Mouse (Mus musculus): ENCODE results near the gene Kirrel.
"Not testable (repeated sequence)": the region's sequence is repeated elsewhere in the genome, so short reads cannot be mapped to it uniquely, and the experiment has no call there.

The Kirrel gene

DNA sequence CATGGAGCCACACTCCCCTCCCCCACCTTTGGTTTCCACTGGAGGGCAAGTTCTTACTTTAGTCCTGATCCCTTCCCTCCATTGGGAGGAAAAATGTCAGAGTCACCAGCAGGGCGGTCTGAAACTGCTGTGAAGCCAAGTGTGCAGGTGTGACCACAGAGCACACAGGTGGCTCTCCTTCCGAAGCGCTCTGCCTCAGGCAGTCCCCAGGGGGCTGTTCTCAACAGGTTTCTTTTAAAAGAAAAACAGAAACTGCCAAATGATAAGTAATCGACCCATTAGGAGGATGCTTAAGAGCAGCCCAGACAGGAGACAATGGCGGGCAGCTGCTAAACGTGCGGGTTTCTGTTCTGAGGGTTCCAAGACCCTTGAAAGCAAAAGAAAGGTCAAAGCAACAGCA lies 37.8 kb downstream of the Kirrel start:
- peak; percentile 65 for DNase-seq (ENCODE audit: low read depth, low spot score)

DNA sequence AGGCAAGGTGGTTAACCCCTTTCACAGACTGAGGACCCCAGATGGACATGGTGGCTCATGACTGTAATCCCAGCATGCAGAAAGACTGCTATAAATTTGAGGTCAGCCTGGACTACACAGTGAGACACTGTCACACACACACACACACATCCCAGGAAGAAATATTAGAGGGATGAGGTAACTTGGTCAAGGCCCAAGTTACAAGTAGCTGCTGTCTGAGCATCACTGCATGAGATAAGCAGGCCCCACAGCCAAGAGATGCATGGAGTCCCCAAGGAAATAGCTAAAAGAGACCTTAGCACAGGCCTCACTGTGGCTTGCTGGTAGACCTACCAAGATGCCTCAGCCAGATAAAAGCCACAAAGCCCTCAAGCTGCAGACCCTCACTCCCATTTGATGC lies 39.6 kb downstream of the Kirrel start:
- DNase-seq (ENCODE audit: low read depth, low spot score) = no peak

DNA sequence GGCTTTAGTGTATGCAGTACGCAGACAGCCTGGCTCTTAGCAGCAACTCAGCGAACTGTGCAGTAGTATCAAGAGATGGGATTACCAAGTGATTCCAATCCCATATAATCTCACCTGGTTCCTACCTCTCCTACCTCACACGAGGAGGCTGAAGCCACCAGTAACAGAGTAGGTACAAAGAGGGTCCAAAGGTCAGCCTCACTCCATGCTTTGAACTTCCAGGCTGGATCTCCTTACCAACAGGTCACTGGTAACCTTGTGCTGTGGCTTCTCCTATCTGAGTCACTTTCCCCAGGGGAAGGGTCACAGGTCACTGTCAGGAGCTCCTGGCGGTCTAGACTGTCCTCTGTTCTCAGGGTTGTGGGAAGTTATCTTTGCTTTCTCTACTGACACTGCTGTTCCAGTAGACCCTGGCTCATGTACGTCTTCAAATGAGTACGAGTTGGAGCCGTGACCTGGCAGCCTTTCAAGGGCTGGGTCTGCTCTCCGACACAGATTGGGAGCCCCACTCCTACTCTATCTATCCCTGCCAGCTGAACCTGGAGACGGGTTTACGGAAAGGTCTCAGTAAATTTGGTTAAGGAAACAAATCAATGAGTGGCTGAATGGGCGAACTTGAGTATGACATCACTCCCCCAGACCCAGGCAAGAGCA lies 42.7 kb downstream of the Kirrel start:
- no peak for DNase-seq (ENCODE audit: low read depth, low spot score)

DNA sequence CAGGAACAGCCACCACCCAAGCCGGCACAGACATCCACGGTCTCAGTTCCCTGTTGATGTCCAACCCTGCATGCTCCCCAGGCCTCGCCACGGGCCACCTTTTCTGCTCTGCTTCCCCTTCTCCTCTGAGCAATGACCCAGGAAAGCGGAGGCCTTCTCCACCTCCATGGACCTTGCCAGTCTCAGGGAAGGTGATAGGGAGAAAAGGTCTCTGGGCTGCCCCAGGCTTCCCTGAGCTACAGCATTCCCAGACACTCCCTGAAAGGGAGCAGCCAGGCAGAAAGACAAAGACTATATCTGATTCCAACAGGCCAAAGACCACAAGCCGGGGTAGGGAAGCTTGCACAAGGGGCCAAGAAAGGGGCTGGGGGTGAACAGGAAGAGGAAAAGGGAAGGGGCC lies 43.6 kb downstream of the Kirrel start:
- DNase-seq (ENCODE audit: low read depth, low spot score) = no peak

DNA sequence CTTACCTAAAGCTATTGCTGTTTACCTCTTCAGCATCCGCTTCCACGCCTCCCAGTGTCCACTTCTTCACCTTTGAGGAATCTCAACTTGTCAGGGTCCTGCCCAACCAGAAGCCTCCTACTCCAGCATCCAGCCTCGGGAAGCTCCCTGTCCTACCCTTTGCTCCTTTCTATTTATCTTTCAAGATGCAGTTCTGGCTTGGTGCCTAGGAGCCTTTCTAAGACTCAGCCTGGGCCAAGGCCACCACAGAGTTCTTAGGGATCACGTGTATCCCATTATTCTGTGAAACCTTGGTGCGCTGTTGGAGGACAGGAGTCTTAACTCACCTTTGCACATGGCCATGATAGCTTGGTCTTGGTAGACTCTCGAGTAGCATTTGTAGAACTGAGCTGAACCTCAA lies 50.8 kb downstream of the Kirrel start:
- no peak for DNase-seq (ENCODE audit: low read depth, low spot score)

DNA sequence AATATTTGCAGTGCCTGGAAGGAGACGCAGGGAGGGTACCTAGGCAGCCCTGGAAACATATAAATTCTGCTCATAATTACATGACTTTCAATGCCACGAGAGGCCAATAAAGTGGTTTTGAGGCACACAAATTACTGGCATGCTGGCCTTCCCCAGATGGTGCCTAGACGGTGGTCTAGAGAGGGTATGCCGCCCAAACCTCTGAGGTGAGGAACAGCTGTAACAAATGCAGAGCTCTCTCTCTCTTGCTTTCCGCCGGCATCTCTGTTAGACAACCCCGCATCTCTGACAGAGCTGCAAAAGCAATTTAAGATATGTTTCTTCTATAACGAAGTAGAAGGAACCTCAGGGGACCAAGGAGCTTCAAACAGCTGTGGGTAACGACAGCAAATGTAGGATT lies 56.3 kb downstream of the Kirrel start:
- no peak for DNase-seq (ENCODE audit: low read depth, low spot score)

DNA sequence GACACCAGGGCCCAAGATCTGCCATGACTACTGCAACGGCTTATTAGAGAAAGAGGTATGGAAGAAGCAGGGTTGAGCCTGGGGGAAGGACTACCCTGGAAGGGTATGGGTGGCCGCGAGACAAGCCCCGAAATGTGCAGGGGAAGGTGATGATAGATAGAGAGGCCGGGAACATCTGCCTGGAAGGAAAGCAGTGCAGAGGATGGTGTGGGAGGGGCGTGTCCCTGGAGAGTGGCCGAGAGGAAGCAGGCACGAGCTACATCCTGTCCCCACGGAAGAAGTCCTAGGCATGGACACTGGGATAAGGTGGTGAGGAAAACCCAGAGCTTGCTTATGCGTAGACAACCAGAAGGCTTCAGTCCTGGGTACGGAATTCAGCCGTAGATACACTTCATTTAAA lies 56.9 kb downstream of the Kirrel start:
- no peak for DNase-seq (ENCODE audit: low read depth, low spot score)

DNA sequence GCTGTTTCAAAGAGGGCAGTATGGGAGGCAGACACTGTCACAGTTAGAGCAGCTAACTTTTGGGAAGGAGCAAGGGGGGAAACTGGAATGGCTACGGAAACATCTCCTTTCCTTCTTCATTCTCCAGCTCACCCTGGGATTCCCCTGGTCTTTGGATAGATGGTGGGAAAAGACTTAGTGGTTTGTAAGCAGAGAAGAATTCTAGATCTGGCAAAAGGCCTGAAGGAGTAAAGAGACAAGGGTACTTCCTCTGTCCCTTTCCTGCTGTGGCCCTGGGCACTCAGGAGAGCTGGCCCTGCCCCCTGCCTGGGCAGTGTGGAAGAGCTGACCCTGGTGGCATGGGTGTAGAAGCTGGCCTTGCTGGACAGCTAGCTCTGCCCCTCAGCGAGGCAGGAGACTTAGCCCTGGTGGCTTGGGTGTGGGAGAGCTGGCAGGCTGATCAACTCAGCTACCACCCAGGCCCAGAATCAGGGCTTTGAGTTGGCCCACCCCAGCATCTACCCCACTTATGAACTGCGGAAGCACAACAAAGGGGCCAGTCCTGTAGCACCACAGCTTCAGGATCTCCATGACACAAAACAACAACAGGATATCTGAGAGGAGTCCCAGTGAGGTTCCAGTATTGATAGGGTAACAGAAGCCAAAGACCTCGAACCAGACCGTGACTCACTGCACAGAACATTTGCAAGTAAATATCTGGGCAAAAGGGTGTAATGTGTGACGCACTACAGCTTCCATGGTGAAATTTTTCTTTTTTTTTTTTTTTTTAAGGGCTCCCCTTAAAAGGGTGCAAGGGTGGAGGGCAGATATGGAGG lies 58.6 kb downstream of the Kirrel start:
- no peak for DNase-seq (ENCODE audit: low read depth, low spot score)

DNA sequence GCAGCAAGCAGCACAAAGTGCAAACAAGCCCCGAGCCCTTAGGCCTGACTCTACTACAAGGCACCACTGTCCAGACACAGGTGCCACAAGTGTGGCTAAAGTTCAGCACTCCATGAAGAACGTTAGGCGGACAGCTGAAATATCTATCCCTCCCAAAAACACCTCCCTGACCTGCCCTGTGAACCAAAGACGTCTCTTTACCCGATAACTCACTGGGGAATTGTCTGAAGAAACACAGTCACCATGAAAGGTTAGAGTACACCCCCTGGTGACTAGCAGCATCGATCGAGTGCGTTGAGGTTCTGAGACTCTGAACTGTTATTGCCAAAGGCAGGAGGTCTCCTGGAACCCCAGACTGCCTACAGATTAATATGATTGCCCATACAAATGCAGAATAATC lies 59.3 kb downstream of the Kirrel start:
- no peak for DNase-seq (ENCODE audit: low read depth, low spot score)

DNA sequence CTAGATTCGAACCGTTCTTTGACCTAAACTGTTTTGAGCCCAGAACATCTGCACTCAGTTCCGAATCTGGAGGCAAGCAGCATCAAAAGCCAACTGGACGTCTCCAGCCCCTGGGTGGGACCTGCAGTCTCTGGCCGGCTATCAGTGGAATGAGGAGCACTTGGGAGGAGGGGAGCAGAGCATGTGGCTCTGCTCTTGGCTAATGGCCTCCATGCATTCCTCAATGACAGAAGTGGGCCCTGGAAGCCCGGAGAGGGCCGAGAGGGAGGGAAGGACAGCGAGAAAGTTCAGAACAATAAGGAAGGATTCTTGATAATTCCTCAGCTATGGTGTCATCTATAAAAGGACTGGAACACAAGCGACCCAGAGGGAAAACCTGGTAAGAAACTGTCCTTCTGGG lies 59.7 kb downstream of the Kirrel start:
- DNase-seq (ENCODE audit: low read depth, low spot score) = no peak

DNA sequence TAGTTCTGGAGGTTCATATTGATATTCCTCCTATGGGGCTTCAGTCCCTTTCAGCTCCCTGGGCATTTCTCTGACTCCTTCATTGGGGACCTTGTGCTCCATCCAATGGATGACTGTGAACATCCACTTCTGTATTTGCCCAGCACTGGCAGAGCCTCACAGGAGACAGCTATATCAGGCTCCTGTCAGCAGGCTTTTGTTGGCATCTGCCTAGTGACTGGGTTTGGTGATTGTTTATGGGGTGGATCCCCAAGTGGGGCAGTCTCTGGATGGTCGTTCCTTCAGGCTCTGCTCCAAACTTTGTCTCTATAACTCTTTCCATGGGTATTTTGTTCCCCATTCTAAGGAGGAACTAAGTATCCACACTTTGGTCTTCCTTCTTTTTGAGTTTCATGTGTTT lies 60.7 kb downstream of the Kirrel start:
- DNase-seq (ENCODE audit: low read depth, low spot score) = not testable (repeated sequence)

DNA sequence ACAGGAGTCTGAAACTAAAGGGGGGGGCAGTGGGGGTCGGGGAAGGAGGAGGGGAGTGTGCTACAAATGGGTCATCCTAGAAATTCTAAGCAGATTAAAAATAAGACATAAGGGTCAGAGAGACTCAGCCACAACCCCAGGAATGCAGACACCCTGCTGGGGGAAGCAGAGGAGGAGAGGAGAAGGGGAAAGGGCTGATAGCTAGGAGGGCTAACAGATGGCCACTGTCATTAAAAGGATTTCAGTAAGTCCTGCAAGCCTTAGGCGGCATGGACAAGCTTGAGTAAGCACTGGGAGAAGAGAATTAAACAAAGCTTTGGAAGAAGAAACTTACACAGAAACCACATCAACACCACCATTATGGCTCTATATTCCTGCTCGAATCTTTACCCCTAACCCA lies 62.3 kb downstream of the Kirrel start:
- no peak for DNase-seq (ENCODE audit: low read depth, low spot score)

DNA sequence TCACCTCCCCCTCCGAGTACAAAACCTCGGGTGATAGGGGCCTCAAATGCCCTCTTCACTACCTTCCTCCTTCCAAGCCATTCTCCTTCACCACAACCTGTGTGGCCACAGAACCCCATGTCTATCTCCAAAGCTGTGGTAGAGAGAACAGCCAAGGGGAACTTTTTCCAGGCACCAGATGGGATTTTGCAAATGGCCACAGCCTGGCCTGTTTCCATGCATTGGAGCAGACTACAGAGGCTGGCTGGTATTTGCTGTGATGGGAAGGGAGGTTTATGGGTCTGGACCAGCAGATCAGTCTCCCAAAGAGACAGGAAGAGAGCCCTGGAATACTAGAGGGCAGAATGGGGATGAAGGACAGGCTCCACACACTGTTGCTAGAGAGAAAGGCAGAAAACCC lies 69.7 kb downstream of the Kirrel start:
- no peak for DNase-seq (ENCODE audit: low read depth, low spot score)

DNA sequence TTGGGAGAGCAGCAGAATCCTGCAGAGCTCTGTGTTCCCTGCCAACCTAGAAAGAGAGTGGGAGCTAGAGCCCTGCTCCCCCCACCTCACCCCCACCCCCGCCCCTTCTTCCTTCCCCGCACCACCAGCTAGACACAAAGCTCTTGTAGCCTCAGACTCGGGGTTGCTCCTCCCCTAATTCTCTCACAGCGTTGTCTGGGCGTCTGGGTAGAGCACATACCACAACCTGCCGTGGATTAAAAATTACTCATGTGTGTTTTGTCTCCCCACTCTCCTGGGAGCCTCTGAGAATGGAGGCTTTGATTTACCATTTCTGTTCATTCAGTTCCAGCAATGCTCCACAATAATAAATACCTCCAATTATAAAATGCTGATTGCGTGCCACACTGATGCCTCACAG lies 72.2 kb downstream of the Kirrel start:
- no peak for DNase-seq (ENCODE audit: low read depth, low spot score)

DNA sequence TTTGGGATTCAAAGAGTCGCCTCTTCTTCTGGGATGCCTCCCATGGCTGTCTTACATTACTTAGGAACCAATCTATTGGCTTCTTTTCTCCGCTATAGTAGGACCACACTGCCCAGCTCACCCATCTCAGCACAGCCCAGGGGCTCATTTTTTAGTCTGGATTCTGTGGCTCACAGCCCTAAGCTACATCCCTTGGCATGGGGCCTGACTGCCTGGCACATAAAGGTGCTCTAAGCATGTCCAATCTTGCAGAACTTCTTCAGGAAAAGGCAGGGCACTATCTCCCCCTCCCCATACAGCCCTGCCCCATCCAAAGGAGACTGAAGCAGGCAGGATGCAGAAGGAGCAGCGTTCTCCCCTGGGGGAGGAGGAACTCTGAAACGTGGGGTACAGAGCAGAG lies 73.6 kb downstream of the Kirrel start:
- DNase-seq (ENCODE audit: low read depth, low spot score) = no peak

DNA sequence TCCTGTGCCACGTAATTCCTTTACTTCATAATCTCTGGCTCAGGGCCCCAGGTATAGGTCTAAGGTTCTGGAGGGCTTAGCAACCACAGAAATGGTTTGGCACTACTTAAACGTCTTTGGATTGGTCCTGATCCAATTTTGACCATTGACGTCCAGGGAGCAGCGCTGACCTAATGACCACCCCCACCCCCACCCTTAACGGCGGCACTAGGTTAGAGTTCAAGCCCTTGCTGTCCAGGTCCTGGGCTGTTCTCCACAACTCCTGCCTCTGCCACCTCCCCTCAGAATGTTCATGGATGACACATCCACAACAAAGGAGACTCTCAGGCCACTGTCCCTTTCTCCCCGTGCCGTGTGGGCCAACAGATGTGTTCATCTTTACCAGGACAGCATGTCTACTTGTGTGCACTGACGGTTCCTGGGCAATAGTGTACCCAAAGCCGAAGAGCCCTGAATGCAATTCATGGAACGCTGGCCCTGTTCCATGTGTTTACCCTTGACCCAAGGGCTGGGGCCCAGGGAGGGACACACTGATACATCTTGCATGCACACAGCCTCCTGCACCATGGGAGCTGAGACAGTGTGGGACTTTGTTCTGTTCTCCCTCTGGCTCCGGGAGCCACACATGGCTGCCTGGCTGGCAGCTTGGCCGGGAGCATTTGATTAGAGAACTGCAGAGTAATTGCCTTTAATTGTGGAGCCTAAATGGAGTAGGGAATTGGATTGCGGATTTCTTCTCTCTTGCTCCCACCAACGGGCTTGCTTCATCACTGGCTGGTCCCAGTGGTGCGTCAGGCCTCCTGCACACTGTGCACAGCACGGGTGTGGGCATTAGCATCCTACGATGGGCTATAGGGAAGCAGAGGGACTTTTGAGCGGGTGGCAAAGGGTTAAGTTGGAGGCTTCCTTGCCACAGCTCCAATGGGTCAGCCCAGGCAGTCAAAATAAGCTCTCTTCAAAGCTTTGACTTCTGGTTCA lies 76.3 kb downstream of the Kirrel start:
- no peak for DNase-seq (ENCODE audit: low read depth, low spot score)

DNA sequence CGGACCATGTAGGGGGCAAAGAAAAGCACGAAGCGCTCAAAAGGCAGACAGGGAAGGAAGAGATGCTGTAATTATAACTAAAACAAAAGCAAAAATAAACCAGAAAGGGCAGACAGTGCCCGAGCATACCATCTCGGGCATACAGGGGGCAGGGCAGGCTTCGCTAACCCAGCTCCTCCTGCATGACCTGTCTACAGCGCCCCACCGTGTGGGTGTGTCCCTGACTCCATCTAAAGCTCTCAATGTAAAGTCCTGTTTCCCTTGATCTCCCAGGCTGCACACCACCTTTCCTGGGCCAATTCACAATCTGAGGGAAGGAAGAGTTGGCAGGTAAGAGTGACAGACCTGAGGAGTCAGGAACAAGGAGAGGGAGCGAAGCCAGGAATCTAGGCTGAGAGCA lies 77.3 kb downstream of the Kirrel start:
- no peak for DNase-seq (ENCODE audit: low read depth, low spot score)

DNA sequence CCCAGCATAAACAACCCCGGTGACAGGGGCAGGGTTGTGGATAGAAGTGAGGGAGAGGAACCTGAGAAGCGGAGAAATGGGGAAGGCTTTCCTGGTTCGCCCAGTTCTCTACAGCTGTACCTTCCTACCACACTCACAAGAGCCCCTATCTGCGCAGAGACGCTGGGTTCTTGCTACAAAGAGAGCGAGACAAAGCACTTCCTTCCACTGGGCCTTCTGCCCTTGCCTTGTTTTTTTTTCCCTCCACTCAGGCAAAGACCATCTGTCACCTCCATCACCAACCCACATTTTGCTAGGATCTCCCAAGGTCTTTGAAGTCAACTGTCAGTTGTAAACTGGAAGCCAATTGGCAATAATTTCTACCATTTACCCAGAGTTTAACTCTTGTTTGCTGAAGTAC lies 80.8 kb downstream of the Kirrel start:
- no peak for DNase-seq (ENCODE audit: low read depth, low spot score)

DNA sequence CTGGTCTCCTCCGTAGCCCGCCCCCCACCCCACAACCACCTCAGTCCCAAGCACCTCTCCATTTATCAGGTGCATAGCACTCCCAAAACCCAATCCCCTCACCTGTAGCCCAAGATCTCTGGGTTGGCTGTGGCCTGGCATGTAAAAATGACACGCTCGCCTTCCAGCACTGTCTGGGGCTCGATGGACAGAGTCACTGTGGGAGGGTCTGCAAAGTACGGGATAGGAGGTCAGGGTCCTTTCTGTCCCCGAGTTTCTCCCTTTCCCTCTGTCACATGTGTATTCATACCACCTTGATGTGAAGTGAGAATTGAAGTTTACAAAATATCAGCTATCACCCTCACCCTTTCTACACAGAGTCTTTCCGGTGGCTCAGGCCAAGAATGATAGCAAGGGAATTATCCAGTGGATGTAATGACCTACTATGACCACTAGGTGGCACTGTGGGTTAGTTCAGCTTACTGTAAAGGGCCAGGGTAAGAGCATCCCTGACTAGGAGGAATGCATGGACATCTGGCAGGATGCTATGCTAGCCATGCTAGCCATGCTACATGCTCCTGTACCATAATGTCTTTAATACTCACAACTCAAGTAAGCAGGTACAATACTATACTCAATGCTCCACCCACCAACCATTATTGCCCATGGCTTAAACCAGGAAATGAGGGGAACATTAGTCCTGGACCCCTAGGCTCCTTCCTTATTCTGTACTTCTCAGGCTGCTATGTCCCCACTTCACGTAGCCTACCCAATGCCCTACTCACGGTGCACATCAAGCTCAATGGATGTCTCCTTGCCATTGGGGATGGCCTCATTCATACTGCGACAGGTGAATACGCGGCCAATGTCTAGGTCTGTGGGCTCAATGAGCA lies 84.6 kb downstream of the Kirrel start:
- DNase-seq (ENCODE audit: low read depth, low spot score) = peak; percentile 40

DNA sequence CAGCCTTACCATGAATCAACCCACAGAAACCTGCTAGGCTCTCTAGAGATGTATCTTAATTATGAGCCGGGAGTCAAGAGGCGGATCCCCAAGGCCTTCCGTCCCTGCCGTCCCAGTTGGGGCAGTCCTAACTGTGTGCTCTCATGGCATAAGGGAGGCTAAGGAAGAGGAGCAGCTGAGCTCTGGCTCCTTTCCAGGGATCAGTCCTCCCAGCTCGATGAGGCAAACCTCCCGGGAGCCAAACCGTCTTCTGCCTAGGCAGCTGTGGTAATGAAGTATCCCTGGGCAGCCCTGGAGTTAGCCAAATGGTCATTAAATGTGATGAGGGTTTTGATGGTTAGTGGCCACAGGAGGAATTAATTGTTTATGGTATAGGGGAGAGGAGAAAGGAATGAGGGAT lies 87.4 kb downstream of the Kirrel start:
- no peak for DNase-seq (ENCODE audit: low read depth, low spot score)

DNA sequence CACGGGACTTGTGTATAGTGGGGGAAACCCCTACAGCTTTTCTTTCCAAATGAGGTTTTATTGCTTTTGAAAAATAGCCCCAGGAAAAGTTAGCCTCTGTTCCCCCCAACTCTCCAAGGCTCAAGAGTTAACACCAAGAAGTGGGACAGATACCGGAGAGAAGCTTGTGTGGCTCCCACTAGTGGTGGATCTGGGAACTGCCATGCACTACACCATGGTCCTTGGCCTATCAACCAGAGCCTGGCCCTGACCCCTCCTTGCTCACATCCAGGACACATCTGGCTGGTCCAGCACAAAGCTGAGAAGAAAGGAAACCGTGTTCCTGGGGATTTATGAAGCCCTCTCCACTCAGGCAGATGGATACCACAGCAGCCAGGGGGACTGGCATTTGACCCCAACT lies 92.3 kb downstream of the Kirrel start:
- DNase-seq (ENCODE audit: low read depth, low spot score) = peak; percentile 26

Measured in WW6 (cell line).